Mouse (Mus musculus) right cerebral cortex, postnatal 14 days (tissue): ENCODE results near the gene Ccn6.

Experiments
- DNase-seq: peaks from one replicate; pipeline ENCODE4 v3.0.0; 2022

Ccn6 gene

DNA sequence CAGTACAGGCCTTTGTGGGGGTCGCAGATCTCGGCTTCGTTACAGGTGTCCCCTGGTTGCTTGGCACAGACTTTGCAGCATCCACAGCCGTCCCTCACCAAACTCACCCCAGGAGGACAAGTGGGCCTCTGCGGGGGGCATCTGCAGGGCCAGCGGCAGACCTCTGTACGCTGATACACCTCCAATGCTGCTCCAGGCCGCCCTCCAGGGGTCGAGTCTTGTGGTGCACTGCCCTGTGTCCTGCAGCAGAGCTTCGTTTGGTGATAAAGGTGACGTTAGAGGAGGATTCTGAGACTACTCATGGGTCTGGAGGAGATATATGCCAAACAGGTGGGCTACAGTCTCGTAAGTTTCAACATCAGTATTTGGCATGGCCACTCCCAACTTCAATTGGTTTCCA, 5.3 kb downstream of the Ccn6 start:
- DNase-seq = no peak

GRCm38 (mm10) chr10:39157321-39157720, 6.3 kb downstream of the Ccn6 start:
- DNase-seq = no peak

GRCm38 (mm10) chr10:39156719-39157118, 6.9 kb downstream of the Ccn6 start:
- DNase-seq = no peak

DNA sequence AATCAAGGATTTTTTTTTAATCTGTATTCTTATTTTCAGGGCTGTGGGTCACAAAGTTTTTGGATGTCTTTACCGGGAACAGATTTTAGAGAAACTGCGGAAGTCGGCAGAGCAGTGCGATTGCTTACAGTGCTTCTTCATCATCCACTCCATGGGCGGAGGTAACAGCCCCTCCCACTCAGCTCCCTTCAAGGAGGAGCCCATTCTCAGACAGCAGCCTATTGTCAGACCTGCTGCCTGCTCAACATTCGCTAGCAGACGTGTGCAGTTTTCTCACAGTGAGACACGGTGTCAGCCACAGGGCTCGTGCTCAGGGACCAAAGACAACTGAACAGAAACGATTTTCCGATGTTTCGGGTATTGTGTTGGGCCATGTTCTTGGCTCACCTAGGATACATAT, 21.4 kb downstream of the Ccn6 start:
- DNase-seq = no peak

DNA sequence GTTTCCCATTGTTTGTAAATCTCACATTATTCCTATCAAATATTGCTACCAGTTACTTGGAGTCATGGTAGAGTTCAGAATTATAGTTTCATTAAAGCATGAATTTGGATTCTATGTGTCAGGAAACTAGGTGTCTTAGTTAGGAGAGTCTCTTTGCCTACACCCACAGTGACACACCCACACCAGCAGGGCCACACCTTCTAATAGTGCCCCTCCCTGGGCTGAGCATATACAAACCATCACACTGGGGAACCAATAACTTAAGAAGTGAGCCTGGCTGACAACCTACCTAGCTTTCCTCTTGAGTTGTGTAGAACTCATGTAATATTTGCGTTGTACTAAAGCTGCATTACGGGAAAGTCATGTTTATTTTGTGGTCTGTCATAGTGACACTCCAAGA, 22.2 kb downstream of the Ccn6 start:
- no peak for DNase-seq

GRCm38 (mm10) chr10:39140843-39141242, 22.8 kb downstream of the Ccn6 start:
- DNase-seq = no peak

GRCm38 (mm10) chr10:39138761-39139160, 24.8 kb downstream of the Ccn6 start:
- DNase-seq = no peak

GRCm38 (mm10) chr10:39137766-39138165, 25.8 kb downstream of the Ccn6 start:
- DNase-seq = no peak

DNA sequence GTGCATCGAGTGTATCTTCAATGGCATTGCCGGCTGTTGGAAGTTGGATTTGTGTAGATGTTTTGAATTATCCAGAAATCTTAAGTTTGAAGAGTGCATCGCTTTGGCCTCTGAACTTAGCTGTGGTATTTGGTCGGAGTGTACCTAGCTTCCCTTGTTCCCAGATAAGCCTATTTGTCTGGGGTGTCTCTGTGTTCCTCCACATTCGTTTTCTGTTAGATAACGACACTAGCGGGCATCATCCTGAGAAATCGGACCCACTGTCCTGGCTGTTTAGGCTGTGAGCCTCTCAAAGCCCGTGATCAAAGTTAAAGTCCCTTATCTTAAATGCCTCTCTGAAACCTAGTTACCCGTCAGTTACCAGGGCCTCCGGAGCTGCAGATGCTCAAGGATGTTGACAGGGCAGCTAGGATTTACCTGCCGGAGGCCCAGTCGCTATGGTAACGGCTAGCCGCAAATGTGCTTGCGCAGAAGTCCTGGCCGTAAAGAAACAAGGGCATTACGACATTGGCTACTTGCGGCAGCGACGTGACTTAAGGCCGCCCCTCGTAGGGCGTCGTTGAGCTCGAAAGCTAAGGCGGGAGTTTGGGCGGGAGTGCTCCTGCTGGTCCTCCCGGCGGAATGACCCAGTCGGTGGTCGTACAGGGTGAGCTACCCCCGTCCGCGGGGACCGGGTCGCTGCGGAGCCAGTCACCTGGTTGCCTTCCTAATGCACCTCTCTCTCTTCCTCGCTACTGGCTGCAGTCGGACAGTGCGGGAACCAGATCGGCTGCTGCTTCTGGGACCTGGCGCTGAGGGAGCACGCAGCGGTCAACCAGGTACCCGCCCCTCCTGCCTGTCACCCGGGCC, 29.9 kb downstream of the Ccn6 start, which contains the start of the genes Fam229b and Tube1:
Fam229b (minus strand) TSS at position 453 of the 849 bp plus-strand sequence.
Tube1 (plus strand) TSS at position 515 of the 849 bp plus-strand sequence.
- peak; percentile 91 for DNase-seq

GRCm38 (mm10) chr10:39121412-39121811, 42.2 kb downstream of the Ccn6 start:
- DNase-seq = no peak

- DNase-seq = no peak
These were observed 54.1 kb downstream of the Ccn6 start for GRCm38 (mm10) chr10:39109489-39109874.

GRCm38 (mm10) chr10:39108837-39109488, 54.6 kb downstream of the Ccn6 start:
- no peak for DNase-seq

DNA sequence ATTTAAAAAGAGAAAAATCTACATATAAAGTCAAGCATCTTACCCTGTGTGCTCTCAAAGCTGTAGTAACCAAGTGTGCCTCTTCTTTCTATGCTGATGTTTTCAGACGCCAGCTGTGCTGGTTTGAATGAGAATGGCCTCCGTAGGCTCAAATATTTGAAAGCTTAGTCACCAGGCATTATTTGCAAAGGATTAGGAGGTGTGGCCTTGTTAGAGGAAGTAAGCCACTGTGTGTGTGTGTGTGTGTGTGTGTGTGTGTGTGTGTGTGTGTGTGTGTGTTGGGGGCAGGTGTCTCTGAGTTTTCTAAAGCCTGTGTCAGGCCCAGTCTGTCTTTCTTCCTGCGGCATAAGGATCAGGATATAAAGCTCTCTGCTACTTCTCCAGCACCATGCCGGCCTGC, 56.7 kb downstream of the Ccn6 start:
- no peak for DNase-seq

GRCm38 (mm10) chr10:39106413-39106812, 57.2 kb downstream of the Ccn6 start:
- no peak for DNase-seq

DNA sequence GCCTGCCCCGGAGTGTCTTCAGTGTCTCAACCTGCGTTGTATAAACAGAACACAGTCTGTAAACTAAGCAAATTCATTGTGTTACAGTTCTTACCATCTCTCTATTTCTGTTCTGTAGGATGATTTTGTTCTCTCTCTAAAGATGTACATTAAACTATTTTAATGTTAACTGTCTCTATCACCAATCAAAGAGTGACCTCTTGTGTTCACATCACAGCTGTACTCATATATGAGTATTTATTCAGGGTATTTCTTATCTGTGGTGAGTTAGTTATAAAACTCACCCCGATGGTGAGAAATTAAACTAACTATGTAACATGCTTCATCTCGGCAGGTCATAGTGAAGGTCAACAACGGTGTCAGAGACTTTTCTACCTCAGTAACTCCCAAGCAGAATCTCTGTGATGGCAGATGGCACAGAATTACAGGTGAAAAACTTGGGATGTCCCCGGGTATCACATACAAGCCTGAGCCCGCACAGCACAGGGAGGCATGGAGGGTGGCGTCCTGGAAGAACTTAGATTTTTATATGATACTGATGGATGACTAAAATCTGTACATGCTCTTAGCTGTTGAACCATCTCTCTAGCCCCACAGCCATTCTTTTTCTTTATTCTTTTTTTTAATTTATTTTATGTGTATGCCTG, 58.7 kb downstream of the Ccn6 start:
- DNase-seq = no peak
